Mouse (Mus musculus) midbrain, embryonic 14.5 days (tissue): ENCODE data around the gene Spx. TPM values are rescaled to one million over a fixed set of nuclear protein-coding genes. Genes with fewer than 3 reads are reported as not detected.

Source experiments
- ATAC-seq: fragments of 200-750 bp; cut with Nextera tagmentation; 2 replicates; pipeline ENCODE4 v1.8.0; 2017; ENCODE audit warnings: moderate number of reproducible peaks, moderate library complexity; ENCODE audit not compliant: low FRiP score, low TSS enrichment
- DNase-seq: peaks from one replicate; pipeline ENCODE4 v3.0.0-alpha.2; 2015
- H3K27ac ChIP-seq: fragments of 300-500 bp; sonication (generic); replicated peaks from 2 replicates; pipeline ENCODE4 v1.5.1; 2014; ENCODE audit warnings: mild to moderate bottlenecking, low read depth, low read length, moderate library complexity
- H3K27me3 ChIP-seq: fragments of 300-500 bp; sonication (generic); 2 replicates; pipeline ENCODE4 v1.6.1; 2014; ENCODE audit warnings: low read length, control low read depth, mixed read lengths; ENCODE audit not compliant: control insufficient read depth, insufficient read depth
- H3K36me3 ChIP-seq: fragments of 300-500 bp; sonication (generic); 2 replicates; pipeline ENCODE4 v1.6.1; 2014; ENCODE audit warnings: low read length, control low read depth; ENCODE audit not compliant: control insufficient read depth, insufficient read depth
- H3K4me1 ChIP-seq: fragments of 300-500 bp; sonication (generic); 2 replicates; pipeline ENCODE4 v1.6.1; 2014; ENCODE audit warnings: mild to moderate bottlenecking, antibody characterized with exemption, low read length, control low read depth; ENCODE audit not compliant: control insufficient read depth, insufficient read depth
- H3K4me2 ChIP-seq: fragments of 300-500 bp; sonication (generic); 2 replicates; pipeline ENCODE4 v1.6.1; 2014; ENCODE audit warnings: mild to moderate bottlenecking, low read length, moderate library complexity
- H3K4me3 ChIP-seq: fragments of 300-500 bp; sonication (generic); replicated peaks from 2 replicates; pipeline ENCODE4 v1.5.1; 2014; ENCODE audit warnings: low read depth, low read length
- H3K9ac ChIP-seq: fragments of 300-500 bp; sonication (generic); replicated peaks from 2 replicates; pipeline ENCODE4 v1.6.1; 2014; ENCODE audit warnings: mild to moderate bottlenecking, low read length, moderate library complexity
- H3K9me3 ChIP-seq: fragments of 300-500 bp; sonication (generic); 2 replicates; pipeline ENCODE4 v1.6.1; 2016; ENCODE audit warnings: low read length, control low read depth, mixed read lengths; ENCODE audit not compliant: control insufficient read depth
- WGBS: fragments of 180-500 bp; shearing (Covaris S2); extraction: QIAGEN DNeasy Blood & Tissue Kit; methylation state at CpG from one replicate; pipeline ENCODE4 v1.1.7; 2014; 5-methylcytosine and 5-hydroxymethylcytosine counted together
- polyA plus RNA-seq: library from polyadenylated mRNA; unstranded; fragments of >200 nt; fragmentation: Nextera tagmentation; extraction: Ambion mirVana; gene quantifications from 2 replicates; pipeline ENCODE4 v1.2.1, GENCODE M21; 2014

Spx gene
- polyA plus RNA-seq: 9.8 and 10.0 TPM in 2 replicates

DNA sequence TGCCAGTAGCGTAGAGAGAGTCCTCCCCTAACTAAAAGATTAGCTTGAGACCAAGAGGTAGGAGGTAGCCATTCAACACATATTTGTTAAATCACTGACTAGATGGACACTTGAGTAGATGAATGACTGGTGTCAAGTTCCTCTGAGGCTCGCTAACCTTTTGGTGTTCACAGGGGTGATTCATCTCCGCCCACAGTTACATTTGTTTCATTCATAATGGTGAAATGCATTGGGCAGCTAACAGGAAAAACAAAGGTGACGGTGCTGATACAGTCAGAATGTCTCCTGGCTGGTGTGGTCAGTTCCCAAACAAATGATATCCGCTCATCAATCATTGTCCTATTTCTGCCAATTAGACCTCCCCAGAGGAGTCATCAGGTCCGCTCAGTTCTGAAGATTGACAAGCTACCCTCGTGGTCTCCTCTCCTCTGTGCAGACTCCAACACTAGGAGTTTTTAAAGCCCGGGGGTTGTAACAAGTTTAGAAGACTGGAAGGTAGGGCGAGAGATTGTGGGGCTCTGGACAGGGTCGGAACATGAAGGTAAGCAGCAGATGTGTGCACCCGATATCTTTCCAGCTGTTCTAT lies at the start of gene Spx:
TSS of gene Spx (plus strand) at position 536 of the 586 bp plus-strand sequence.
- 0 out of 2 replicates have a peak, but pooled peaks cover 4% of the 10 kb centered on the region for H3K4me1 ChIP-seq
- peak within 1 kb of the TSS; percentile 33 for H3K4me3 ChIP-seq
- ATAC-seq (no peak), DNase-seq (no peak)
- H3K36me3 ChIP-seq: no peaks in the 10 kb centered on the region
- H3K9me3 ChIP-seq: no peaks in the 10 kb centered on the region
- WGBS: 73% methylated on average over 11 of the region's 11 CpGs
- peak within 1 kb of the TSS; percentile 52; the same call in 1 of the 2 replicates for H3K9ac ChIP-seq
- H3K4me2 ChIP-seq: peak within 1 kb of the TSS; percentile 63
- peaks cover 14% of the 10 kb centered on the region for H3K27me3 ChIP-seq
- no peak within 1 kb of the TSS for H3K27ac ChIP-seq

DNA sequence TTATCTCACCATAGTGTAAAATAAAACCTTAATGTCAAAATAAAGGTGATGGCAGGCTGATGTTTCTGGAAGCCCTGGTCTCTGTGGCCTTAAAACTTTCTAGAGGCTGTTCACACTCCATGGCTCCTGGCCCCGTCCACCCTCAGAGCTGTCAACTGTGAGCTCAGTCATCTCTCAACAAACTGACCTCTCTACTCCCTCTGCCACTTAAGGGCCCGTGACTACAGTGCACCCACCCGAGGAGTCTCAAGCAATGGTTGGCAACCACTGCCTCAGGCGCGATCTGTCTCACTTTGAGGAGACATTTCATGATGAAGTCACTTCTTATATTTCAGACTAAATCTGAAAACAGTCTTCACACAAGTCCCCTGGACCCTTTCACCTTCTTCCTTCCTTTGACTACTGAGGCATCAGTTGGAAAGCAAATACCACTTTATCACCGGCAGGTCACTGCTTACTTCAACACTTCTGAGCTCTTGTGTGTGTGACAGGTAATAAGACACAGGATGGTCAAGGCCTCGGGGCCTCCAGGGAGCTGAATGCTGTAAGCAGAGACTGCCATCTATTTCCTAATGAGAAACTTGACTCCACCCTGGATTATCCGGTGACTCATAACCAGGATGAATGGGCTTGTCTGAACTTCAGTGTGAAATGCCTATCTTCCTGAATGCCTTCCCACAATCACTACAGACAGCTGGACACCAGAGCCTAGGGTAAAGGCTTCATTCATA lies 47.3 kb upstream of the Spx start:
- no peak for ATAC-seq
- no peaks in the 10 kb centered on the region for H3K9me3 ChIP-seq
- DNase-seq: no peak
- H3K4me3 ChIP-seq: no peak overlapping the region
- H3K27ac ChIP-seq: no peak overlapping the region
- WGBS: 91% methylated on average over 8 of the region's 8 CpGs
- peaks cover 86% of the 10 kb centered on the region for H3K36me3 ChIP-seq
- H3K4me1 ChIP-seq: no peaks in the 10 kb centered on the region
- H3K27me3 ChIP-seq: no peaks in the 10 kb centered on the region
- H3K4me2 ChIP-seq: no peak overlapping the region
- H3K9ac ChIP-seq: no peak overlapping the region

DNA sequence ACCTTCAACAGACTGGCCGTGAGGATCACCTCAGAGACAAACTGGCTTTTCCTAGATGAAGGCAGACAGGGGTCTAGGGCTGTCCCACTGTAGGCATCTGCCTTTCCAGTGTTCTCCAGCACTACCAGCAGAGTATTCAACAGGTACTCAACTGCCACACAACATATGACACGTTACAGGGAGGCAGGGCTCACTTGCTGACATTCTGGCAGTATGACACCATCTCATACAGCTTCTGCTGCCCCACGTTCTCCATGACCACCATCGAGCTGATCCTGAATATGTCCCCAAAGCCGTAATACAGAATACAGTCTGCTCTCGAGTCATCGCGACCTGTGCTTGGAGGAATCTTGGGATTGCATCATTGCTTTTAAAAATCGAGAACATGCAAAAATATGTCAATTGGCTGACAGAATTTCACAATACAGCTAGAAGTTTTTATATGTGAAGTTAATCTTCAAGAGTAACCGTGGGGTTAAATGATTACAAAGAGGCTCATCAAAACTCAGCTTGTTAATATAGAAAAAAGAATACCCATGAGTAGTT lies 46.7 kb upstream of the Spx start:
- no peak for DNase-seq
- no peaks in the 10 kb centered on the region for H3K4me1 ChIP-seq
- H3K36me3 ChIP-seq: peaks cover 81% of the 10 kb centered on the region

DNA sequence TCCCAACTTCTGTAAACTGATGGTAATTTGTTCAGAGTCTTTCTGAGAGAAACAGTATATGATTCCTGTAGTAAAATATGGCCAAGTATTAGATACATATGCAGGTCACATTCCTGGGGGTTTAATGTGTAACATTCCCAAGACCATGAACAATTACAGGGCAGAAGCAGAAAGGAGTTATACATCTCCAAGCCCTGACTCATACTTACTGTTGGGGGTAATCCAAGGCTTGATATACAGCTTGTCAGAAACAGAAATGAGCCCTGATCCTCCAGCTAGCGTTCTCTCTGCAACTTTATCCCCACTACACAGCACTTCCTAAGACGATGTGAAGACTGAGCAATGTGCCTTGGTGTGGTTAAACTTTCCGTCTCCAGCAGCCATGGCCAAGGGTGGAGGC lies 45.7 kb upstream of the Spx start:
- no peaks in the 10 kb centered on the region for H3K27me3 ChIP-seq
- H3K4me2 ChIP-seq: no peak overlapping the region
- H3K27ac ChIP-seq: no peak overlapping the region
- ATAC-seq (no peak), DNase-seq (no peak)
- 91% methylated on average over 3 of the region's 3 CpGs for WGBS
- H3K9me3 ChIP-seq: no peaks in the 10 kb centered on the region
- peaks cover 81% of the 10 kb centered on the region for H3K36me3 ChIP-seq
- H3K9ac ChIP-seq: no peak overlapping the region
- H3K4me1 ChIP-seq: no peaks in the 10 kb centered on the region
- H3K4me3 ChIP-seq: no peak overlapping the region

More for the DNA sequence above, 46.7 kb upstream of the Spx start:
- H3K27me3 ChIP-seq: no peaks in the 10 kb centered on the region
- H3K4me2 ChIP-seq: no peak overlapping the region
- H3K9me3 ChIP-seq: no peaks in the 10 kb centered on the region
- WGBS: 93% methylated on average over 10 of the region's 10 CpGs
- no peak overlapping the region for H3K4me3 ChIP-seq
- no peak overlapping the region for H3K27ac ChIP-seq
- ATAC-seq: no peak
- no peak overlapping the region for H3K9ac ChIP-seq

DNA sequence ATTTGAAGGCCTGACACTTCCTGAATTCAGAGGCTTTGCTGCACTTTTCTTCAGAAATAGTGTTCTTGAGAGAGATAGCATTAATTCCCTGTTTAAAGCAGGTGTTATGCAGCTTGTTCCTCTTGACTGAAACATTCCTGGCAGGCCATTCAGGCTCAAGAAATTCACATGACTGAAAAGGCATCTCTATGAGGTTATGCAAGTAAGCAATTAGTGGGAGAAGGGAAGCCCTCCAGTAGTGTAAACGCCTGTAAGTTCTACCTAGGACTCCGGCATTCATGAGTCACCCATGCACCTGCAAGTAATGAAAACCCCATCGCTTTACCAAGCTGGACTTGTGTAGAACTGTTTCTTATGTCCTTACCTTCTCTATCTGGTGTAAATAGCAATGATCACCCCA lies 43.7 kb upstream of the Spx start:
- DNase-seq: no peak
- no peak overlapping the region for H3K4me3 ChIP-seq
- ATAC-seq: no peak
- no peak overlapping the region for H3K4me2 ChIP-seq
- peaks cover 78% of the 10 kb centered on the region for H3K36me3 ChIP-seq
- no peaks in the 10 kb centered on the region for H3K27me3 ChIP-seq
- no peaks in the 10 kb centered on the region for H3K9me3 ChIP-seq
- no peaks in the 10 kb centered on the region for H3K4me1 ChIP-seq
- H3K27ac ChIP-seq: no peak overlapping the region
- H3K9ac ChIP-seq: no peak overlapping the region
- WGBS: 92% methylated on average over 3 of the region's 3 CpGs

DNA sequence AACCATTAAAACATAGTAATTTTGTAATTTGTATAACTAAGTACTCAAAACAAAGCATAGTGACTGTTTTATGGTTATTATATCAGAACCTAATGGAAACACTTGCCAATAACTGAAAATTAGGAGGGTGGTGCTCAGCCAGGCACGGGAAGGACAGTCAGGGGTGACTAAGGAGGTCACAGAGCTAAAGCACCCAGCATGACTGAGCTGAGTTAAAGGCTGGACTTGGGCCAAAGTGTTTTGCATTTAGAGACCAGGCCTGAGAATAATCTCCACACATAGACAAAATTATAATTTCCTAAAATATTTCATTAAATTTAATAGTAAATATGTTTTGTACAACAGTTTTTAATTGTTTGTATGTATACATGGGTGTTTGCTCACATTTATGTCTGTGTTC lies 36.2 kb upstream of the Spx start:
- no peak overlapping the region for H3K4me2 ChIP-seq
- no peaks in the 10 kb centered on the region for H3K27me3 ChIP-seq
- peaks cover 42% of the 10 kb centered on the region for H3K36me3 ChIP-seq
- no peak overlapping the region for H3K9ac ChIP-seq
- no peak for ATAC-seq
- no peaks in the 10 kb centered on the region for H3K9me3 ChIP-seq
- no peak for DNase-seq
- 86% methylated on average over 1 of the region's 1 CpGs for WGBS
- H3K4me1 ChIP-seq: no peaks in the 10 kb centered on the region
- no peak overlapping the region for H3K4me3 ChIP-seq
- no peak overlapping the region for H3K27ac ChIP-seq

DNA sequence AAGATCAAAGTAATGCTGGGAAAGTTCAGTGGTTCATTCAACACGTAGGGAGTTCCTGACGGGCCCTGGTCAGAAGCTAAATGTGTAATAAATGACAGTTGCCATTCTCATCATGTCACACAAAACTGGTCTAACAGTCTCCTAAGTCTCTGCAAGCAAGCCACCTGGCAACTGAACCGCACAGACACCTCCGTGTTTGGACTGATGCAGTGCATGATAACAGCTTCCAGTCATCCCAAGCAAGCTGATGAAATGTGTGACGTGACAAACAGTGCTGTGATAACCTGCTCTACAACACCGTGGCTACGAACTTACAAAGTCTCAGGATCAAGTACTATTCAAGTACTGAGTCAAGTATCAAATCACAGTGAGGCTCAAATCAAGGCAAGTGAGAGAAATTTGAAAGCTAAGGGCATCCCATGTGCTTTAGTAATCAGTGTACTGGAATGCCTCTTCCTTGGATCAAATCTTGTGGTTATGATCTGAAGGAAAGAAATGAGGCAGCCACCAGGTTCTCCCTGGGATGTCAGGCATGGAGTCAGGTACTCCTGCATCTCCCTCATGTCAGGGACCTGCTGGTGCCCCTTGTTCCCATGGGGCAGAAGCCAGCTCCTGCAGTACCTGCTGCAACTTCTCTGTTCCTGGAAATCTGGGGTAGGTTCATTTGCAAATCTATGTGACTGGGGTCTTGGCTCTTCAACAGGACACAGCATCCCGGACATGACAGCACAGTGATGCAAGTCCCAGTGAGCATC lies 34.5 kb upstream of the Spx start:
- Histone ChIP-seq H3K27ac (no peak overlapping the region), H3K9me3 (no peaks in the 10 kb centered on the region), H3K36me3 (peaks cover 32% of the 10 kb centered on the region), H3K4me3 (no peak overlapping the region), H3K4me2 (no peak overlapping the region), H3K9ac (no peak overlapping the region), H3K27me3 (no peaks in the 10 kb centered on the region), H3K4me1 (no peaks in the 10 kb centered on the region)
- DNase-seq (no peak), ATAC-seq (no peak)
- 94% methylated on average over 8 of the region's 8 CpGs for WGBS

DNA sequence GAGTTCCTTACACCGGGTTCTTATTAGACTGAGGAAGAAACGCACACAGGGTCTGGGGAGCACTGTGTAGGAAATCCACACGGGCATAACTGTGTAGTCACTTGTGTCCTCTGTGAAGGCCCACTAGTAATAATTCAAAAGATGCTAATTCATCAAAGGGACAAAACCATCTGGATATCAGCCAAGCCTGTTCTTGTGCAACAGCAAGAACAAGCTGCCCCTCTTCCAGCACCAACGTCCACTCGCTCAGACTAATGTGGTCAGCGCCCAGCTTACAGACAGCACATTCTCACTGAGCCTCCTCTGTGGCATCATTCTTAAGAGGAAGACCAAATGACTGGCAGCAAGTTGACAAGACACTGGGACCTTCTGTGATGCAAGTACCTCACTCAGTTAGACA lies 33.3 kb upstream of the Spx start:
- no peak overlapping the region for H3K4me2 ChIP-seq
- no peak overlapping the region for H3K4me3 ChIP-seq
- H3K27me3 ChIP-seq: no peaks in the 10 kb centered on the region
- H3K36me3 ChIP-seq: peaks cover 20% of the 10 kb centered on the region
- DNase-seq (no peak), ATAC-seq (no peak)
- no peak overlapping the region for H3K9ac ChIP-seq
- 92% methylated on average over 6 of the region's 6 CpGs for WGBS
- no peaks in the 10 kb centered on the region for H3K9me3 ChIP-seq
- H3K4me1 ChIP-seq: no peaks in the 10 kb centered on the region
- H3K27ac ChIP-seq: no peak overlapping the region
